Mouse (Mus musculus) cerebellum, adult 11 months (tissue): Measurements from ENCODE around the gene Rab33b.
A peak's percentile ranks its signal among the peaks of the same experiment; 100 is the strongest.
"Not testable (repeated sequence)": the region's sequence is repeated elsewhere in the genome, so short reads cannot be mapped to it uniquely, and the experiment has no call there.

Source experiments
- DNase-seq: peaks from one replicate; pipeline ENCODE4 v3.0.0; 2022

Rab33b gene

GRCm38 (mm10) chr3:51483741-51484359, at the start of gene Rab33b:
Gene Rab33b (plus strand): TSS chr3:51483920.
- peak; percentile 98 for DNase-seq

GRCm38 (mm10) chr3:51434364-51434763, 49.4 kb upstream of the Rab33b start:
- not testable (repeated sequence) for DNase-seq

GRCm38 (mm10) chr3:51434871-51435595, 48.7 kb upstream of the Rab33b start:
- DNase-seq = no peak

- DNase-seq = no peak
Observed at GRCm38 (mm10) chr3:51468530-51468929, 15.2 kb upstream of the Rab33b start.

- no peak for DNase-seq
Observed at GRCm38 (mm10) chr3:51475706-51476105, 8.0 kb upstream of the Rab33b start.

- no peak for DNase-seq
Observed at GRCm38 (mm10) chr3:51479893-51480292, 3.8 kb upstream of the Rab33b start.

GRCm38 (mm10) chr3:51481059-51481458, 2.7 kb upstream of the Rab33b start:
- peak; percentile 47 for DNase-seq

- no peak for DNase-seq
Observed at GRCm38 (mm10) chr3:51481881-51482280, 1.8 kb upstream of the Rab33b start.

- DNase-seq = no peak
Observed at GRCm38 (mm10) chr3:51482781-51483180, 939 bp upstream of the Rab33b start.

- DNase-seq = no peak
Observed at GRCm38 (mm10) chr3:51484370-51484769, 650 bp downstream of the Rab33b start.

GRCm38 (mm10) chr3:51485347-51485746, 1.6 kb downstream of the Rab33b start:
- no peak for DNase-seq

GRCm38 (mm10) chr3:51486491-51487195, 2.9 kb downstream of the Rab33b start:
- no peak for DNase-seq

- DNase-seq = no peak
Observed at GRCm38 (mm10) chr3:51490088-51490753, 6.5 kb downstream of the Rab33b start.

GRCm38 (mm10) chr3:51493272-51493838, 9.6 kb downstream of the Rab33b start:
- no peak for DNase-seq

- DNase-seq = no peak
Observed at GRCm38 (mm10) chr3:51494466-51494865, 10.7 kb downstream of the Rab33b start.

GRCm38 (mm10) chr3:51495646-51496045, 11.9 kb downstream of the Rab33b start:
- no peak for DNase-seq

GRCm38 (mm10) chr3:51497978-51498377, 14.3 kb downstream of the Rab33b start:
- DNase-seq = no peak

- DNase-seq = no peak
Observed at GRCm38 (mm10) chr3:51498659-51499058, 14.9 kb downstream of the Rab33b start.

- no peak for DNase-seq
Observed at GRCm38 (mm10) chr3:51499876-51500275, 16.2 kb downstream of the Rab33b start.

GRCm38 (mm10) chr3:51504385-51504952, 20.7 kb downstream of the Rab33b start:
- DNase-seq = no peak

- DNase-seq = no peak
Observed at GRCm38 (mm10) chr3:51505465-51505864, 21.7 kb downstream of the Rab33b start.

- DNase-seq = peak; percentile 82
Observed at GRCm38 (mm10) chr3:51510903-51511302, 27.2 kb downstream of the Rab33b start.

GRCm38 (mm10) chr3:51511983-51512382, 28.3 kb downstream of the Rab33b start:
- peak; percentile 35 for DNase-seq
